In genomic region chr7:135487423-135487822, GRCm38 (mm10) we compare ENCODE assay signal across 9 mouse cellular contexts. TPM values are rescaled to one million over a fixed set of nuclear protein-coding genes. Genes with fewer than 3 reads are reported as not detected.
A peak's percentile ranks its signal among the peaks of the same experiment; 100 is the strongest.
DNase-seq lines count a peak whose midpoint lies in the region; ATAC-seq and TF ChIP-seq lines count a peak whose summit lies in the region.
"Had no signal": no experiment of that assay in that cellular context is flagged by ENCODE, and none has a peak within 500 bp of the region (broad histone marks: within the 10 kb centered on the region; RNA-seq: fewer than 3 reads in every experiment).

No protein-coding gene starts in this region.

- H3K27ac ChIP-seq in heart, embryonic 12.5 days (ENCODE audit: poor library complexity, severe bottlenecking) = no peak overlapping the region
- H3K27ac ChIP-seq in small intestine, adult 2 months (ENCODE audit: insufficient read depth, low read depth, low read length) = no peak overlapping the region

- WGBS in heart, embryonic 12.5 days = 20% methylated on average over 4 of the region's 4 CpGs
- 27% methylated on average over 4 of the region's 4 CpGs for whole genome bisulfite sequencing in small intestine, adult 2 months

- no peak for ATAC-seq in heart, embryonic 12.5 days (ENCODE audit: insufficient number of reproducible peaks, low FRiP score)
- peak; percentile 83 for ATAC-seq in megakaryocyte progenitor cell, adult 5-6 weeks (replicated peaks; ENCODE audit: poor library complexity)

- H3K27me3 ChIP-seq in heart, embryonic 12.5 days (replicated peaks) = peaks cover 30% of the 10 kb centered on the region
- H3K27me3 ChIP-seq in small intestine, adult 2 months (ENCODE audit: control insufficient read depth, insufficient read depth, low read length) = no peaks in the 10 kb centered on the region

- H3K4me3 ChIP-seq in heart, embryonic 12.5 days = no peak overlapping the region
- H3K4me3 ChIP-seq in small intestine, adult 2 months (ENCODE audit: low read depth, low read length) = no peak overlapping the region

- H3K36me3 ChIP-seq in heart, embryonic 12.5 days = no peaks in the 10 kb centered on the region
- H3K36me3 ChIP-seq in small intestine, adult 2 months (ENCODE audit: control insufficient read depth, insufficient read depth, low read length) = no peaks in the 10 kb centered on the region

- no peak overlapping the region for H3K4me2 ChIP-seq in heart, embryonic 12.5 days

- no peak overlapping the region for H3K9ac ChIP-seq in heart, embryonic 12.5 days

- H3K4me1 ChIP-seq in heart, embryonic 12.5 days (replicated peaks) = peaks cover 6% of the 10 kb centered on the region; the same call in 1 of the 2 replicates
- H3K4me1 ChIP-seq in small intestine, adult 2 months (ENCODE audit: control insufficient read depth, insufficient read depth, insufficient read length, low read length) = no peaks in the 10 kb centered on the region; the same call in 1 of the 2 replicates

- no peaks in the 10 kb centered on the region for H3K9me3 ChIP-seq in heart, embryonic 12.5 days (replicated peaks)

- TF ChIP-seq CTCF in small intestine, adult 2 months (IDR thresholded peaks at IDR 0.05; ENCODE audit: extremely low read depth, insufficient read length, insufficient replicate concordance, low read depth, low read length) = peak; percentile 90

- TF ChIP-seq POLR2A in small intestine, adult 2 months (IDR thresholded peaks at IDR 0.05; ENCODE audit: low read depth, low read length) = no peak

- DNase-seq in heart, adult 18-20 months = peak; percentile 29 to 82
- DNase-seq in T-cell, adult 2 months (ENCODE audit: low spot score) = peak; percentile 19
- peak; percentile 89 to 93 for DNase-seq in cerebellum, postnatal 10 days
- DNase-seq in gastrocnemius, postnatal 25 days = peak; percentile 18
- DNase-seq in layer of hippocampus, postnatal 10 days (ENCODE audit: low spot score in 2 of 2) = peak; percentile 88 to 92

RNA-seq across cellular contexts. Expression of gene Clrn3, which starts 41.0 kb away (rescaled TPM):
- total RNA-seq in heart, adult 18-20 months (2021) = not detected
- polyA plus RNA-seq in heart, embryonic 12.5 days (2016; fragmentation: Nextera tagmentation; extraction: Ambion mirVana) = not detected in 2 replicates
- total RNA-seq in gastrocnemius, postnatal 25 days (2021) = not detected
- total RNA-seq in layer of hippocampus, postnatal 10 days (2021) = not detected
- total RNA-seq in megakaryocyte progenitor cell, adult 5-6 weeks (2015) = 0.07 TPM in 1 of 2 replicates, not detected in the other
- total RNA-seq in megakaryocyte progenitor cell, adult 5-6 weeks (2017) = not detected in 2 replicates
- 13.8 and 41.7 TPM in 2 replicates for polyA plus RNA-seq in small intestine, adult 2 months (2012; rRNA removed)
- total RNA-seq: left cerebral cortex, adult 8-10 months had no signal

RNA-seq across cellular contexts. Expression of gene Ptpre, which starts 49.9 kb away (rescaled TPM):
- 1 to 10 TPM; 2.2 to 2.9 TPM for total RNA-seq in heart, adult 18-20 months (2021)
- polyA plus RNA-seq in heart, embryonic 12.5 days (2016; fragmentation: Nextera tagmentation; extraction: Ambion mirVana) = 2.7 and 2.8 TPM in 2 replicates
- total RNA-seq in gastrocnemius, postnatal 25 days (2021) = 1 to 10 TPM; 1.9 to 2.1 TPM
- 10 to 100 TPM; 50.6 to 56.8 TPM for total RNA-seq in layer of hippocampus, postnatal 10 days (2021)
- total RNA-seq in megakaryocyte progenitor cell, adult 5-6 weeks (2015) = 61.4 and 74.2 TPM in 2 replicates
- total RNA-seq in megakaryocyte progenitor cell, adult 5-6 weeks (2017) = 49.6 and 59.1 TPM in 2 replicates
- polyA plus RNA-seq in small intestine, adult 2 months (2012; rRNA removed) = 4.3 and 17.0 TPM in 2 replicates

Comparison
In these comparisons a context has a peak if more than half of its experiments do, and no peak if none do; other contexts are left out.
1. DNase-seq: peak in every context shown above with its lines; median percentile 91 in cerebellum, postnatal 10 days; 90 in layer of hippocampus, postnatal 10 days; 56 in heart, adult 18-20 months; 19 in T-cell, adult 2 months; 18 in gastrocnemius, postnatal 25 days.
2. RNA of gene Ptpre, which starts 49.9 kb away (total RNA-seq): 49.6 to 74.2 TPM in megakaryocyte progenitor cell, adult 5-6 weeks and 50.6 to 56.8 TPM in layer of hippocampus, postnatal 10 days; 2.2 to 2.9 TPM in heart, adult 18-20 months and 1.9 to 2.1 TPM in gastrocnemius, postnatal 25 days; every median in the first group is over 10 times any median in the second.